Mouse (Mus musculus): ENCODE measurements around the gene Socs3. TPM values are rescaled to one million over a fixed set of nuclear protein-coding genes. Genes with fewer than 3 reads are reported as not detected.

Gene Socs3
- polyA plus RNA-seq (2015; fragmentation: Nextera tagmentation; extraction: Ambion mirVana), result 4.5 TPM in 2 replicates

DNA sequence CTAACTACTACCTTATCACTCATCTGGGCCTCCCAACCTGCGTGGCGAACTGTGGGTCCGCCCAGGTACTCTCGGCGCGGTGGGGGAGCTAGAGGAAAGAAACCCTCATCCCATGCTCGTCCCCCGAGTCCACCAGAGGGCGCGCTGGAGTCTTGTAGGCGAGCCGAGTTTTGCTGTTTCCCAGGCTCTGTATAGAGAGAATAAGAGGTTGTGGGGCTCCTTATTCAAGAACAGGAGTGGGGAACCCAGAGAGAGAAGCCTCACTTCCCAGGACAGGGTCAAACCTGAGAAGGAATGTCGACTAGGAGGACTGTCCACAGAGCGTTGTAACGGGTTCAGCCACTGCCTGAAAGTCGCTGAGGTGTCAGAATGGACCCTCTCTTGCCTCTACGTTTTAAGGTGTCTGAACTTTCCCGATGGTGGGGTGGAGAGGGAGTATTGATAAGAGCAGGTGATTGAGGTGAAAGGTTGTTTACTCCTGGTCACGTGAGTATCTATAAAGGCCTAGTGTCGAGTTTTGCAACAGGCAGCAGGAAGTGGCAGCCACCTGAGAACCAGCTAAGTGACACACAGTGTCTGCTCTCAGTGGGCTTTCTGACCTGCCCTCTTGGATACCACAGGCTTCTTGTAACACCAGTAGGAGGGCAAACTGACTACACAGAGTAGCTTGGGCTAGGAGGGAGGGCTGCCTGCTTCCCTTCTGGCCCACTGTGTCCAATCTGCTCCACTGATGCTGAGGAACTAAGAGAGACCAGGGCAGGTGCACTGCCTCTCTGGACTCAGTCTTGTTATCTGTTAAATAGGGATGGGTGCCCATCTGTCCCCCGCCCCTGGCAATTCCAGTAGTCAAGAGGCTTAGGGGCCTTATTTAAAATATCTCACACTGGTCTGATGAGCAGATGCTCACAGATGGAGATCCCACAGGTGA is at the start of gene Socs3:
Gene Socs3 (minus strand): TSS at position 103 of the 928 bp plus-strand sequence.

DNA sequence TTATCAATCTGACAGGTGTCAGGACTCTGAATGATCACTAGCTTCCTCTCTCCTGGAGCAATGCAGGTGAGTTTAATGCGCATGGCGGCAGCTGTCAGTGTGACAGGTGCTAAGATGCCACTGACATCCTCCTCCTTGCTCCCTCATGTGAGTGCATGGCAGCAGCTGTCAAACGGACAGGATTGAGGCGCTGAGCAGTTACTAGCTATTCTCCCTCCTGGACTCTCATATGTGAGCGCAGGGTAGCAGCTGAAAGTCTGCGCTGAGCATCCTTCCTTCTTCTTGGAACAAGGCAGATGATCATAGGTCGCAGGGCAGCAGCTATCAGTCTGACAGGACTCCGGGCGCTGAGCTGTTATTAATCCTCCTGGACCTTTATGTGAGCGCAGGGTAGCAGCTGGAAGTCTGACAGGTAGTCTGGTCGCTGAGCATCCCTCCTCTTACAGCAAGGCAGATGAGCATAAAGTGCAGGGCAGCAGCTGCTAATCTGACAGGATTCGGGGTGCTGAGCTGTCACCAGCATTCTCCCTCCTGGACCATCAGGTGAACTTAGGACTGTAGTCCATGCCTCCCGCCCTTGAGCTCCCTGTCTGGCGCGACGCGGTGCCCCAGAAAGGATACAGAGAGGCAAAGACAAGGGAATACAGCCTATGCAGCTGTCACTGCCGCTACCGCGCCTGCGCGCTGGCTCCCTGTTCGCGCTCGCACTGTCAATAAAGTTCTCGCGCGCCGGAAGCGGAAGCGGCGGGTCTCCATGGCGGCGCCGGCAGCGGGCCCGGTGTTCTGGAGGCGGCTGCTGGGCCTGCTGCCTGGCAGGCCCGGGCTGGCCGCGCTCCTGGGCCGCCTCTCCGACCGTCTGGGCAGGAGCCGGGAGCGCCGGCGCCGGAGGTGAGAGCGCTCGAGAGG is 16.5 kb upstream of the Socs3 start, which contains the start of gene Pgs1:
Gene Pgs1 (plus strand): TSS at position 167 of the 906 bp plus-strand sequence.

Small RNA genes lying within 50 kb of the gene (microRNA-seq; reads per million reads assigned to microRNA genes)
- gene Mir6933, result not detected

Other genes with a start within 250 kb of the Socs3 start
- 0.50 and 0.93 TPM in 2 replicates for gene Tmc8, start 188.0 kb downstream of the Socs3 start, polyA plus RNA-seq (2015; fragmentation: Nextera tagmentation; extraction: Ambion mirVana)
- gene Tmc6, start 187.8 kb downstream of the Socs3 start, polyA plus RNA-seq (2015; fragmentation: Nextera tagmentation; extraction: Ambion mirVana), result 4.0 and 5.3 TPM in 2 replicates
- not detected in 2 replicates for gene 6030468B19Rik, start 172.4 kb downstream of the Socs3 start, polyA plus RNA-seq (2015; fragmentation: Nextera tagmentation; extraction: Ambion mirVana)
- gene Gm20708, start 160.4 kb downstream of the Socs3 start, polyA plus RNA-seq (2015; fragmentation: Nextera tagmentation; extraction: Ambion mirVana), result 1.5 and 2.5 TPM in 2 replicates
- 21.2 and 22.2 TPM in 2 replicates for gene Syngr2, start 160.4 kb downstream of the Socs3 start, polyA plus RNA-seq (2015; fragmentation: Nextera tagmentation; extraction: Ambion mirVana)
- gene Afmid, start 144.1 kb downstream of the Socs3 start, polyA plus RNA-seq (2015; fragmentation: Nextera tagmentation; extraction: Ambion mirVana), result 7.0 and 8.4 TPM in 2 replicates
- gene Tk1, start 144.0 kb downstream of the Socs3 start, polyA plus RNA-seq (2015; fragmentation: Nextera tagmentation; extraction: Ambion mirVana), result 6.9 and 12.0 TPM in 2 replicates
- gene Birc5, start 120.8 kb downstream of the Socs3 start, polyA plus RNA-seq (2015; fragmentation: Nextera tagmentation; extraction: Ambion mirVana), result 18.7 and 20.4 TPM in 2 replicates
- 0.15 and 0.20 TPM in 2 replicates for gene Tmem235, start 109.3 kb downstream of the Socs3 start, polyA plus RNA-seq (2015; fragmentation: Nextera tagmentation; extraction: Ambion mirVana)
- gene Tha1, start 96.6 kb downstream of the Socs3 start, polyA plus RNA-seq (2015; fragmentation: Nextera tagmentation; extraction: Ambion mirVana), result 4.4 and 5.4 TPM in 2 replicates
- gene Pgs1, start 16.2 kb upstream of the Socs3 start, polyA plus RNA-seq (2015; fragmentation: Nextera tagmentation; extraction: Ambion mirVana), result 57.9 and 67.0 TPM in 2 replicates
- 0.10 and 0.23 TPM in 2 replicates for gene Dnah17, start 160.6 kb upstream of the Socs3 start, polyA plus RNA-seq (2015; fragmentation: Nextera tagmentation; extraction: Ambion mirVana)